Mouse (Mus musculus): ENCODE measurements around the gene Rfwd3.
"Not testable (repeated sequence)": the region's sequence is repeated elsewhere in the genome, so short reads cannot be mapped to it uniquely, and the experiment has no call there.

The Rfwd3 gene

GRCm38 (mm10) chr8:111285603-111286002, 14.4 kb downstream of the Rfwd3 start:
- DNase-seq, result no peak

- DNase-seq, result no peak
These were observed 17.9 kb downstream of the Rfwd3 start for GRCm38 (mm10) chr8:111282093-111282492.

- DNase-seq, result no peak
These were observed 31.7 kb downstream of the Rfwd3 start for GRCm38 (mm10) chr8:111268277-111268676.

DNA sequence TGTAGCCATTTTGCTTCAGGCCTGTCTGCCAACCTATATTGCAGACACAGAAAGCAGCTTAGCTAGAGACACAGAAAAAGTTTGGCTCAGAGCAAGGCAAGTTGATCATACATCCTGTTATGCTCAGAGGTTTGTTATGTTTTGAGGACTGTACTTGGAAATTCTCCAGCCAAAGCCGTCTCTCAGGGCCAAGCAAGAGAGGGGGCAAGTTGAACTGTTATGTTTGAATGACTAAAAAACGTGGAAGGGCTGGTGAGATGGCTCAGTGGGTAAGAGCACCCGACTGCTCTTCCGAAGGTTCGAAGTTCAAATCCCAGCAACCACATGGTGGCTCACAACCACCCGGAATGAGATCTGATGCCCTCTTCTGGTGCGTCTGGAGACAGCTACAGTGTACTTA, 33.9 kb downstream of the Rfwd3 start:
- not testable (repeated sequence) for DNase-seq

GRCm38 (mm10) chr8:111264693-111265220, 35.3 kb downstream of the Rfwd3 start:
- no peak for DNase-seq

- DNase-seq, result no peak
These were observed 38.0 kb downstream of the Rfwd3 start for GRCm38 (mm10) chr8:111261981-111262381.

GRCm38 (mm10) chr8:111260251-111260650, 39.8 kb downstream of the Rfwd3 start:
- DNase-seq, result no peak

DNA sequence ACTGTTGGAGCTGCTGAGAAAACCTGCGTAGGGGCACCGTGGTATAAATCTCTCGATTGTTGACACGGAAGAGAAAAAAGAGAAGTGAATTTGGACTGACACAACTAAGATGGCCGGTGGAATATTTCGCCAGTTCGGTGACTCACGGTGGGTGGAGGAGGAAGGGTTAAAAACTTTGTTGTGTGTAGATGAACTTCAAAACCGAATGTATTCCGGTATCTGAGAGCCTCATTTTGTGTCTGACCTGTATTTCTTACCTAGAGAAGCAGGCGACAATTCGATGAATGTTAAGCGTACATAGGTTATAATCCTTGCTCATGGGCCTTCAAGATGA, 40.6 kb downstream of the Rfwd3 start:
- DNase-seq, result no peak

GRCm38 (mm10) chr8:111258631-111259407, 41.2 kb downstream of the Rfwd3 start, which contains the start of gene Glg1:
Gene Glg1 (minus strand): TSS chr8:111259216.
- DNase-seq, result peak; percentile 92

GRCm38 (mm10) chr8:111258010-111258630, 41.9 kb downstream of the Rfwd3 start:
- DNase-seq, result no peak

GRCm38 (mm10) chr8:111252487-111253112, 47.4 kb downstream of the Rfwd3 start:
- no peak for DNase-seq

DNA sequence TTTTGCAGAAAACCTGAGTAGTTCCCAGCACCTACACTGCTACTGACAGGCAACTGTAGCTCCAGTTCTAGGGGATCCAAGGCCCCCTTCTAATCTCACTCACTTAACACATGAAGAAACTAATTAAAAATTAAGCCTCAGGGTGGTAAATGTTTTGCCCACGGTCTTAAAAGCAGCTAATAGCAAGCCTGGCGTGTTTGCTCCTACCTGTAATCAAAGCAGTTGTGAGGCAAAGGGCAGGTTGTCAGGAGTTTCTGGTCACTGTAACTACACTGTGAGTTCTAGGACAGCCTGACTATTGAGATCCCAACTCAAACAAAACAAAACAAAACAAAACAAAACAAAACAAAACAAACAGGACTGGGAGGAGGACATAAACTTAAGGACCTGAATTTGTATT, 49.9 kb downstream of the Rfwd3 start:
- no peak for DNase-seq

GRCm38 (mm10) chr8:111248136-111248535, 51.9 kb downstream of the Rfwd3 start:
- DNase-seq, result no peak

DNA sequence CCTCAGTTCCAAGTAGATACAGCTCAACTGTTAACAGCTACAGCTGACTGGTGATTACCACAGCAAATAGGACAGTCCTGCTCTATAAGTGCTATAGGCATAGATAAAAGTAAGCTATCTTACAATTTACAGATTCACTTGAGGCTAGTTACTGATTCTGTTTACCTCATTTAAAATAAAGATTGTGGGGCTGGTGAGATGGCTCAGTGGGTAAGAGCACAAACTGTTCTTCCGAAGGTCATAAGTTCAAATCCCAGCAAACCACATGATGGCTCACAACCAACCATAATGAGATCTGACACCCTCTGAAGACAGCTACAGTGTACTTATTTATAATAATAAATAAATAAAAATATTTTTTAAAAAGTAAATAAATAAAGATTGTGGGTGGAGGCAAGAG, 53.2 kb downstream of the Rfwd3 start:
- DNase-seq, result not testable (repeated sequence)

DNA sequence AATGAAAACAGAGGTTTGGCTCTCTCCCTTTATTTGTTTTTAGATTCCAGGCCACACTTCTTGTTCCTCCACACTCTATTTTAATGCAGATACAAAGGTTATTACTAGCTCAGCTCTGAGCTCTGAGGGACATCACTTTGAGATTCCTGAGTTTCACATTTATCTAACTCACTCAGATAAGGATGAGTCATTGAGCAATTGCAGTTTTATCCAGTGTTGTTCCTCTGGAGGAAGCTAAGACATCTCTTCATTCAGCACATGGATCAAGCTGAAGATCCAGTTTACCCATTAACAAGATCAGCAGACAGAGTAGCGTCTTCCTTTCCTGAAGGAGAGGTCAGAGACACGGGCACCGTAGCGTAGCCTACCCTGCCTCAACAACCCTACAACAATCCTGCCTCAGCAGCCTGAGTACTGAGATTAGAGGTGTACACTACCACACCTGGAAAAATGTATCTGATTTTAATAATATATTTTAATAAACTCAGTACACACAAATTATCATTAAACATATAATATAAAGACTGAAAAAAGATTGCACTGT, 53.7 kb downstream of the Rfwd3 start:
- DNase-seq, result no peak

GRCm38 (mm10) chr8:111237301-111237700, 62.7 kb downstream of the Rfwd3 start:
- DNase-seq, result no peak

DNA sequence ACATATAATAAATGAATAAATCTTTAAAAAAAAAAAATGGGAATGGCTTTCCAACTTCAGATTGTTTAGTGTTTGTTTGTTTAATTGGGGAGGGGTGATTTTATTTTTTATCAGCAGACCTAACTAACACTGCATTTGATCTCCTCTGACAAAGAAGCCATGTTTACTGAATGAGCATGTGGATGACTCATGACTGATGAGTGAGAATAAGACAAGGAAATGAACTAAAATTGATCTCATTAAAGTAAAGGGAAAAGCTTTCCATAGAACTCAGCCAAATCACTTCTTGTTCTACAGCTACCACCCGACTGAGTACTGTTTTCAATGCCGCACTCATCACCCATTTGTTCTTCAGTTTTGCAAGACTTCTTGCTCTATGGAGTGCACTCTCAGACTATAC, 66.3 kb downstream of the Rfwd3 start:
- DNase-seq, result no peak

DNA sequence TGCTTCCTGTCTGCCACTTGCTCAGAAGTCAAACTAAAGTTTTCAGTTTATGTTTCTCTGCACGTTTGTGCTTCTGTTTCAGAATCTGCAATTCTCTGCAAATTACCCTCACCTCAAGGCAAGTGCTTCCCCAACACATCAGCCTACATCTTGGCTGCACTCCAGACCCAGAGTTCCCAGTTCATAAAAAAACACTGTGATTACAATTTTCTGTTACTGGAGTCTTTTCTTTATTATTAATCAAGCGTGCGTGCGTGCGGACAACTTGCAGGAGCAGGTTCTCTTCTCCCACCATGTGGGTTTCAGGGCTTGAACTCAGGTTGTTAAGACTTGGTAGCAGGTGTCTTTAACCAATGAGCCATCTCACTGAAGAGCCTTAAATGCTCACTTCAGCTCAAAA, 75.9 kb downstream of the Rfwd3 start:
- peak; percentile 27 for DNase-seq
